Mouse (Mus musculus) thymus, adult 2 months (tissue): ENCODE data around the gene Gas2.

Experiments used
- CTCF ChIP-seq: fragments of 200-500 bp; IDR thresholded peaks from 2 replicates; pipeline ENCODE4 v1.5.1; 2012; ENCODE audit warnings: mild to moderate bottlenecking, control low read depth, low read length, moderate library complexity, borderline replicate concordance; ENCODE audit not compliant: control insufficient read depth, poor library complexity, insufficient read depth; ENCODE audit errors: extremely low read depth
- POLR2A ChIP-seq: fragments of 200-500 bp; IDR thresholded peaks from 2 replicates; pipeline ENCODE4 v1.6.1; 2012; ENCODE audit warnings: mild to moderate bottlenecking, low read length, control low read depth, moderate library complexity; ENCODE audit not compliant: control insufficient read depth, poor library complexity, insufficient read depth; ENCODE audit errors: extremely low read depth

DNA sequence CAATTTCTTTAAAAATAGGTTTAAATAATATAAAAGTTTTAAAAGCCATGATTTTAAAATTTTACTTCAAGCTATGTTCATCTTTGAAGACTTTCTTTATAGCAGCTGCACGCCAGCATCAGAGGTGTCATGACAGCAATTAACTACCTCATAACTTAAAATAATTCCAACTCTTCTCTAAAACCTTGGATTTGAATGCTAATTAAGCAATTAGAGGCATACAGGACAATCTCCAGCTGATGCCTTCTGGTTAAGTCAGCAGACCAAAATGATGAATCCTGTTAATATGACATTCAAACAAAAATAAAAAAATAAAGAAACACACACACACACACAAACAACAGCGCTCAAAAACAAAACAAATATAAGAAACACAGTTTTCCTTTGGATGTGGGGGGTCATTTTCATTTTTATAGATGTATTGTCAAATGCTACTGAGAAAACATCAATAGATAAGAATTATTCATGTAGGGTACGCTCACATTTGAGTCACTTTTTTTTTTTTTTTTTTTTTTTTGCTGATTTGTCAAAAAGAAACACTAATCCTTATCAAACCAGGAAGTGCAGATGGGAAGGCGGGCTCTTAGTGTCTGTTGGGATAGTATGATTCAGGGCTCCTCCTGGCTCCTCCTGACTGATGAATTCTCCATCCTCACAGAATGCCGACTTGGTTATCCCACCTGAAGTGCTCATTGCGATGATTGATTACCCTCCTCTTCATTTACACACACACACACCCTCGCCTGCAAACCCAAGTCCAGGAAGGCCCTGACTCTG is 38.1 kb upstream of the Gas2 start:
- TF ChIP-seq CTCF (no peak), POLR2A (no peak)
